Mouse (Mus musculus) spleen, adult 2 months (tissue): ENCODE data around the gene Gm10985.
A peak's percentile ranks its signal among the peaks of the same experiment; 100 is the strongest.

Source experiments
- CTCF ChIP-seq: fragments of 200-500 bp; IDR thresholded peaks from 2 replicates; pipeline ENCODE4 v1.5.1; 2011; ENCODE audit warnings: mild to moderate bottlenecking, inconsistent platforms; ENCODE audit not compliant: insufficient read depth, insufficient read length, insufficient replicate concordance; ENCODE audit errors: extremely low read depth
- POLR2A ChIP-seq: fragments of 200-500 bp; IDR thresholded peaks from 2 replicates; pipeline ENCODE4 v1.6.1; 2011; ENCODE audit warnings: low read depth, low read length, inconsistent platforms

DNA sequence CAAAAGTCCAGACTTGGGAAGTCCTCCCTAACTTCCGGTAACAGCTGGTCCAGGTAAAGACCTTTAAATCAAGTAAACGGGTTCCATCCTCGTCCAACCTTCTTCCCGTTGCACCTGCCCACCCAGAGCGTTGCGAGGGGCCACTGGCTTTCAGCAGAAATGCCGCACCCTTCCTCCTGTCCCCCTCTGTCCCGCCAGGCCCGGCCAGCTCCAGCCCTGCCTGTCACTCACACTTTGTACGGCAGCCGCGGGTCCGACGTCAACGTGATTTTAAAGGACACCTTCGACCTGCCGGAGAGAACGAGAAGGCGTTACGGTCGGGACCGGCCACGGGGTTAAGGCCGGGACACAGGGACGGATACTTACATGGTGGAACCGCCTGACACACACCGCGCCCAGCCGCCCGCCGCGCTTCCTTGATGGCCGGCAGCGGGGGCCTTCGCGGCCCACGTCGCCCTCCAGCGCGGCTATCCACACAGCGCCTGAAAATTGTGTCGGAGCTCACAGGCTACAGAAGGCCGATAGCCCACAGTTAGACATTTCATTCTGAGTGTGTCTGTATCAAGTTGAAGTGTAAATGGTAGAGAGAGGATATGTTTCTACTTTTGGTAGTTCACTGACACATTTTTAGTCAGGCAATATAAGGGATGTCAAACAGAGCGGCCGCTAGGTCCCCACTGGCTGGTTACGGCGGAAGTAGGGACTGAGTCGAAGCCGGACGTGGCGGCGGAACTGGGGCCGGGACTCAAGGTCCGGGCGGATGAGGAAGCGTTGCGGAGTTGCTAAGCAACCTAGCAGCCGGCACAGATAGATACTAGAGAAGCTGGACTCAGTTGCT lies 18.7 kb downstream of the Gm10985 start, which contains the start of gene Ufm1:
- TF ChIP-seq CTCF (no peak), POLR2A (peak; percentile 22)
